Mouse (Mus musculus) effector memory CD4-positive, alpha-beta T cell, adult 7 months (primary cell): ENCODE results near the gene Olfr117. TPM values are rescaled to one million over a fixed set of nuclear protein-coding genes. Genes with fewer than 3 reads are reported as not detected.

ENCODE experiments used
- polyA plus RNA-seq: library from polyadenylated mRNA; unstranded; fragments of 100-300 nt; shearing (Covaris generic); gene quantifications from one replicate; pipeline ENCODE4 v1.2.1, GENCODE M21; 2017

Olfr117 gene
- 0.23 TPM for polyA plus RNA-seq

DNA sequence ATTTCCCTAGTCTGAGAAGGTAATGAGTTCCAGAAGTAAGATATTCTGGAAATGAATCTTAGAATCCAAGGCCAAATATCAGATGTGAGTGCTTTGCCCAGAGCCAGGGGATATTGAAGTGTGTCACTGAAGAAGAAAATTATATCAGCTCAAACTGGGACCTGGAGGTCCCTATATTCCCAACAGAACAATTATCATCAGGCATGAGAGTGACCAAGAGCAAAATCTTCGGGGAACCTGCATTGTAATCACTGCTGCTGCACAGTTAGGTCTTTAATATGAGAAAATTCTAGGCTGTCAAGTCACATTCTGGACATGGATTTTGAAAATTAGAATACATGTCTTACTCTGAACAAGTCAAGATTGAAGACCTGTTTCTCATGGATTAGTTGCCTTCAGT, at the start of gene Olfr117:
Gene Olfr117 (minus strand): TSS at position 101 of the 400 bp plus-strand sequence.

GRCm38 (mm10) chr17:37696264-37696663, 32.7 kb upstream of the Olfr117 start, which contains the start of gene Olfr119:
Olfr119 (plus strand) TSS chr17:37696564.

DNA sequence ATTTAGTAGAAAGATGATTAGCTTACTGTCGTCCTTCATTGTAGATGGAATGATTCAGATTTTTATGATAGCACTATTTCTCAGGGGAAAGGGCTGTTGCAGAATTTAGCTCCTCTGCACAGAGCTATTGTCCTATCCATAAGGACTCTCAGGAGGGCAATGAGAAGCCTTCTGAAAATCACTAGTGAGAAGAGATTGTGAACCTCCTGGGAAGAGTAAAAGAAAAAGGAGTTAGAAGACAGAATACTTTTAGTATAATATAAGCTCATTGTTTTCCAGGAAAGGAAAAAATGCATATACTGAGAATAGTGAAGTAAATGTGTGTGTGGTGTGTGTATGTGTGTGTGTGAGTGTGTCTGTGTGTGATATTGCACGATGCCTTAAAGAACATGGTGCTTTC, 3.1 kb upstream of the Olfr117 start, which contains the start of gene Olfr118:
Gene Olfr118 (plus strand): TSS at position 301 of the 400 bp plus-strand sequence.

DNA sequence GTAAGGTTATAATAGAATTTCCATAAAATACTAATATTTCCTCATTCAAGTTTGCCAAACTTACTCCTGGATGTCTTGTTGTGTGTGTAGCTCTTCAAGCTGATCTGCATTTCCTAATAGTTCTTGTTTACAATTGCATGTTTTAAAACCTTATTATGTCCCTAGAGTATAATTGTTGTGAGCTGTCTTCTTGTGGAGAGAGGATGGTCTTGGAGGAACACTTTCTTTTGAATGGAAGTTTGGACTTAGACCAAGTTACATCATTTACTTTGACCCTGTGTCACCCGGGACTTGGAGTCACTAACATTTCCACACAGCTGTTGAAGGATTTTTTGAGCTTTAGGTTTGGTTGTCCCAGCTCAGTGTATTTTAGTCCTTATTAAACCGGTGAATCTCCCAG, 36.6 kb downstream of the Olfr117 start, which contains the start of the genes Olfr115 and Olfr116:
Gene Olfr115 (minus strand): TSS at position 101 of the 400 bp plus-strand sequence.
Gene Olfr116 (minus strand): TSS at position 191 of the 400 bp plus-strand sequence.

Other genes starting within 250 kb of the Olfr117 start
- not detected for gene Olfr108, start 218.3 kb downstream of the Olfr117 start, polyA plus RNA-seq
- not detected for gene Olfr109, start 204.9 kb downstream of the Olfr117 start, polyA plus RNA-seq
- gene H2-M2, start 180.2 kb downstream of the Olfr117 start, polyA plus RNA-seq = not detected
- gene Olfr110, start 171.3 kb downstream of the Olfr117 start, polyA plus RNA-seq = not detected
- gene Olfr111, start 155.8 kb downstream of the Olfr117 start, polyA plus RNA-seq = not detected
- gene Olfr112, start 94.3 kb downstream of the Olfr117 start, polyA plus RNA-seq = not detected
- not detected for gene Olfr113, start 86.1 kb downstream of the Olfr117 start, polyA plus RNA-seq
- not detected for gene Olfr114, start 71.0 kb downstream of the Olfr117 start, polyA plus RNA-seq
- not detected for gene Olfr115, start 36.7 kb downstream of the Olfr117 start, polyA plus RNA-seq
- not detected for gene Olfr116, start 36.6 kb downstream of the Olfr117 start, polyA plus RNA-seq
- gene Olfr118, start 3.2 kb upstream of the Olfr117 start, polyA plus RNA-seq = 0.21 TPM
- gene Olfr119, start 32.8 kb upstream of the Olfr117 start, polyA plus RNA-seq = not detected
- gene Olfr120, start 58.0 kb upstream of the Olfr117 start, polyA plus RNA-seq = not detected
- not detected for gene Olfr121, start 85.1 kb upstream of the Olfr117 start, polyA plus RNA-seq
- not detected for gene Olfr122, start 104.8 kb upstream of the Olfr117 start, polyA plus RNA-seq
- gene Olfr123, start 129.7 kb upstream of the Olfr117 start, polyA plus RNA-seq = not detected
- not detected for gene Olfr124, start 136.1 kb upstream of the Olfr117 start, polyA plus RNA-seq
- gene Olfr125, start 169.2 kb upstream of the Olfr117 start, polyA plus RNA-seq = not detected
- gene Olfr126, start 183.7 kb upstream of the Olfr117 start, polyA plus RNA-seq = 0.20 TPM
- 0.11 TPM for gene Olfr127, start 236.7 kb upstream of the Olfr117 start, polyA plus RNA-seq